In genomic region chr11:106778589-106779387, GRCm38 (mm10) we compare ENCODE assay signal across 8 mouse cellular contexts. TPM values are rescaled to one million over a fixed set of nuclear protein-coding genes. Genes with fewer than 3 reads are reported as not detected.
DNase-seq lines count a peak whose midpoint lies in the region; ATAC-seq and TF ChIP-seq lines count a peak whose summit lies in the region.

No protein-coding gene starts in this region.

- 1% methylated on average over 35 of the region's 39 CpGs for WGBS in embryonic facial prominence, embryonic 14.5 days
- 2% methylated on average over 39 of the region's 39 CpGs for WGBS in limb, embryonic 14.5 days
- WGBS in stomach, embryonic 15.5 days = 1% methylated on average over 39 of the region's 39 CpGs

- intact Hi-C loops in gastrocnemius, adult 2 months (cut with DNase I) = no loop called here

- H3K79me3 ChIP-seq in C2C12 (ENCODE audit: low read depth) = peaks cover 24% of the 10 kb centered on the region

- peak overlapping the region; percentile 57 for H3K4me2 ChIP-seq in embryonic facial prominence, embryonic 14.5 days (ENCODE audit: low read depth, low read length)
- peak overlapping the region; percentile 71 for H3K4me2 ChIP-seq in limb, embryonic 14.5 days (replicated peaks; ENCODE audit: low read depth, low read length, severe bottlenecking)
- peak overlapping the region; percentile 74 for H3K4me2 ChIP-seq in stomach, embryonic 15.5 days

- DNase-seq in gastrocnemius, adult 2 months = no peak
- no peak for DNase-seq in gastrocnemius, postnatal 10 days
- no peak for DNase-seq in embryonic facial prominence, embryonic 14.5 days (ENCODE audit: low spot score)
- no peak for DNase-seq in limb, embryonic 14.5 days (ENCODE audit: low spot score)
- DNase-seq in urinary bladder, postnatal 10 days (ENCODE audit: low spot score) = no peak
- no peak for DNase-seq in spleen, postnatal 4 days (ENCODE audit: low spot score in 2 of 2)

- peak overlapping the region; percentile 87 for H3ac ChIP-seq in C2C12 (ENCODE audit: control insufficient read depth, insufficient read length, low read depth)

- peak overlapping the region; percentile 90 for H3K4me3 ChIP-seq in gastrocnemius, adult 2 months
- H3K4me3 ChIP-seq in C2C12 (ENCODE audit: insufficient read depth, poor library complexity, severe bottlenecking) = peak overlapping the region; percentile 74
- peak overlapping the region; percentile 87 for H3K4me3 ChIP-seq in embryonic facial prominence, embryonic 14.5 days (ENCODE audit: low read depth, low read length)
- H3K4me3 ChIP-seq in limb, embryonic 14.5 days (replicated peaks; ENCODE audit: low read length) = peak overlapping the region; percentile 77
- H3K4me3 ChIP-seq in stomach, embryonic 15.5 days (replicated peaks) = peak overlapping the region; percentile 76

- no peak for TF ChIP-seq POLR2A in limb, embryonic 14.5 days (IDR thresholded peaks at IDR 0.05; ENCODE audit: borderline replicate concordance, extremely low read depth, insufficient read depth, insufficient read length)

- H3K4me1 ChIP-seq in embryonic facial prominence, embryonic 14.5 days (ENCODE audit: control insufficient read depth, insufficient read depth, low read length) = no peaks in the 10 kb centered on the region
- no peaks in the 10 kb centered on the region for H3K4me1 ChIP-seq in limb, embryonic 14.5 days (ENCODE audit: control insufficient read depth, insufficient read depth, low read length)
- peaks cover 10% of the 10 kb centered on the region; the same call in 1 of the 2 replicates for H3K4me1 ChIP-seq in stomach, embryonic 15.5 days

- no peaks in the 10 kb centered on the region for H3K9me3 ChIP-seq in embryonic facial prominence, embryonic 14.5 days (ENCODE audit: control insufficient read depth, low read length)
- H3K9me3 ChIP-seq in limb, embryonic 14.5 days (ENCODE audit: control insufficient read depth, low read length) = no peaks in the 10 kb centered on the region
- H3K9me3 ChIP-seq in stomach, embryonic 15.5 days = no peaks in the 10 kb centered on the region

- H3K27ac ChIP-seq in gastrocnemius, adult 2 months = peak overlapping the region; percentile 96
- peak overlapping the region; percentile 99 for H3K27ac ChIP-seq in embryonic facial prominence, embryonic 14.5 days (replicated peaks; ENCODE audit: low read depth, low read length)
- peak overlapping the region; percentile 97 for H3K27ac ChIP-seq in limb, embryonic 14.5 days (replicated peaks; ENCODE audit: low read depth, low read length)
- H3K27ac ChIP-seq in stomach, embryonic 15.5 days = peak overlapping the region; percentile 97

- H3K79me2 ChIP-seq in C2C12 (ENCODE audit: control insufficient read depth, insufficient read depth) = peaks cover 55% of the 10 kb centered on the region

- H3K9ac ChIP-seq in embryonic facial prominence, embryonic 14.5 days (ENCODE audit: low read depth, low read length) = peak overlapping the region; percentile 90
- peak overlapping the region; percentile 91 for H3K9ac ChIP-seq in limb, embryonic 14.5 days (ENCODE audit: low read depth, low read length, severe bottlenecking)
- H3K9ac ChIP-seq in stomach, embryonic 15.5 days = peak overlapping the region; percentile 86

- TF ChIP-seq CTCF in gastrocnemius, adult 2 months (IDR thresholded peaks at IDR 0.05) = no peak
- TF ChIP-seq CTCF in C2C12 (IDR thresholded peaks at IDR 0.05; ENCODE audit: control insufficient read depth, insufficient read depth, insufficient read length) = no peak

- peak; percentile 80 for ATAC-seq in embryonic facial prominence, embryonic 14.5 days (ENCODE audit: low read depth)
- ATAC-seq in limb, embryonic 14.5 days (ENCODE audit: low FRiP score, low read depth) = peak; percentile 76
- ATAC-seq in stomach, embryonic 15.5 days (ENCODE audit: insufficient read depth, low FRiP score, low read depth) = peak; percentile 78; the same call in 1 of the 2 replicates

- no peaks in the 10 kb centered on the region for H3K27me3 ChIP-seq in C2C12 (ENCODE audit: control insufficient read depth, insufficient read depth, insufficient read length)
- no peaks in the 10 kb centered on the region for H3K27me3 ChIP-seq in embryonic facial prominence, embryonic 14.5 days (replicated peaks; ENCODE audit: control insufficient read depth, insufficient read depth, low read length)
- no peaks in the 10 kb centered on the region for H3K27me3 ChIP-seq in limb, embryonic 14.5 days (ENCODE audit: control insufficient read depth, insufficient read depth, low read length)
- no peaks in the 10 kb centered on the region for H3K27me3 ChIP-seq in stomach, embryonic 15.5 days (replicated peaks)

- peaks cover 77% of the 10 kb centered on the region for H3K36me3 ChIP-seq in C2C12 (ENCODE audit: control insufficient read depth, insufficient read depth)
- peaks cover 70% of the 10 kb centered on the region for H3K36me3 ChIP-seq in embryonic facial prominence, embryonic 14.5 days (ENCODE audit: control insufficient read depth, insufficient read depth, low read length)
- H3K36me3 ChIP-seq in limb, embryonic 14.5 days (ENCODE audit: control insufficient read depth, insufficient read depth, low read length) = peaks cover 66% of the 10 kb centered on the region
- H3K36me3 ChIP-seq in stomach, embryonic 15.5 days = peaks cover 38% of the 10 kb centered on the region

TF ChIP-seq in C2C12, 6 proteins besides CTCF, POLR2A, EP300 and RAD21:
- TF ChIP-seq FOSL1 (IDR thresholded peaks at IDR 0.05; ENCODE audit: insufficient read depth, low read length, poor library complexity, severe bottlenecking) (no peak), MAX (IDR thresholded peaks at IDR 0.05) (peak; percentile 58)

RNA-seq across cellular contexts. Expression of gene Polg2, which starts 0.5 kb away (rescaled TPM):
- total RNA-seq in gastrocnemius, adult 2 months (2021) = 1 to 10 TPM; 2.4 to 3.3 TPM
- 1 to 10 TPM; 4.9 to 5.2 TPM for total RNA-seq in gastrocnemius, postnatal 10 days (2021)
- 6.9 TPM for polyA plus RNA-seq in C2C12 (2012; fragmentation: generic; extraction: Trizol)
- 9.8 and 10.2 TPM in 2 replicates for polyA plus RNA-seq in embryonic facial prominence, embryonic 14.5 days (2014; fragmentation: Nextera tagmentation; extraction: Ambion mirVana)
- polyA plus RNA-seq in limb, embryonic 14.5 days (2012; rRNA removed) = 13.6 and 13.7 TPM in 2 replicates
- polyA plus RNA-seq in limb, embryonic 14.5 days (2014; fragmentation: Nextera tagmentation; extraction: Ambion mirVana) = 12.7 and 13.7 TPM in 2 replicates
- 9.7 and 11.1 TPM in 2 replicates for polyA plus RNA-seq in stomach, embryonic 15.5 days (2015; fragmentation: Nextera tagmentation; extraction: Ambion mirVana)

RNA-seq across cellular contexts. Expression of gene Ddx5, which starts 10.2 kb away (rescaled TPM):
- 100 to 1,000 TPM; 261 to 265 TPM for total RNA-seq in gastrocnemius, adult 2 months (2021)
- total RNA-seq in gastrocnemius, postnatal 10 days (2021) = 100 to 1,000 TPM; 281 to 345 TPM
- polyA plus RNA-seq in C2C12 (2012; fragmentation: generic; extraction: Trizol) = 218 TPM
- polyA plus RNA-seq in embryonic facial prominence, embryonic 14.5 days (2014; fragmentation: Nextera tagmentation; extraction: Ambion mirVana) = 334 and 344 TPM in 2 replicates
- polyA plus RNA-seq in limb, embryonic 14.5 days (2012; rRNA removed) = 461 and 503 TPM in 2 replicates
- polyA plus RNA-seq in limb, embryonic 14.5 days (2014; fragmentation: Nextera tagmentation; extraction: Ambion mirVana) = 351 and 367 TPM in 2 replicates
- polyA plus RNA-seq in stomach, embryonic 15.5 days (2015; fragmentation: Nextera tagmentation; extraction: Ambion mirVana) = 295 and 312 TPM in 2 replicates

RNA-seq across cellular contexts. Expression of gene Cep95, which starts 10.3 kb away (rescaled TPM):
- 1 to 10 TPM; 3.7 to 5.6 TPM for total RNA-seq in gastrocnemius, adult 2 months (2021)
- total RNA-seq in gastrocnemius, postnatal 10 days (2021) = 1 to 10 TPM; 5.5 to 8.7 TPM
- polyA plus RNA-seq in C2C12 (2012; fragmentation: generic; extraction: Trizol) = 3.5 TPM
- 15.8 and 16.6 TPM in 2 replicates for polyA plus RNA-seq in embryonic facial prominence, embryonic 14.5 days (2014; fragmentation: Nextera tagmentation; extraction: Ambion mirVana)
- polyA plus RNA-seq in limb, embryonic 14.5 days (2012; rRNA removed) = 24.3 and 32.6 TPM in 2 replicates
- polyA plus RNA-seq in limb, embryonic 14.5 days (2014; fragmentation: Nextera tagmentation; extraction: Ambion mirVana) = 16.1 and 20.6 TPM in 2 replicates
- polyA plus RNA-seq in stomach, embryonic 15.5 days (2015; fragmentation: Nextera tagmentation; extraction: Ambion mirVana) = 17.7 and 19.9 TPM in 2 replicates

RNA-seq across cellular contexts. Expression of gene Milr1, which starts 27.8 kb away (rescaled TPM):
- not detected for total RNA-seq in gastrocnemius, adult 2 months (2021)
- total RNA-seq in gastrocnemius, postnatal 10 days (2021) = 1 to 10 TPM; 1.0 to 1.2 TPM
- 19.9 TPM for polyA plus RNA-seq in C2C12 (2012; fragmentation: generic; extraction: Trizol)
- polyA plus RNA-seq in embryonic facial prominence, embryonic 14.5 days (2014; fragmentation: Nextera tagmentation; extraction: Ambion mirVana) = 1.4 and 2.0 TPM in 2 replicates
- 0.86 and 1.9 TPM in 2 replicates for polyA plus RNA-seq in limb, embryonic 14.5 days (2012; rRNA removed)
- 2.1 and 3.1 TPM in 2 replicates for polyA plus RNA-seq in limb, embryonic 14.5 days (2014; fragmentation: Nextera tagmentation; extraction: Ambion mirVana)
- polyA plus RNA-seq in stomach, embryonic 15.5 days (2015; fragmentation: Nextera tagmentation; extraction: Ambion mirVana) = 2.5 and 2.7 TPM in 2 replicates

RNA-seq across cellular contexts. Expression of gene Pecam1, which starts 28.4 kb away (rescaled TPM):
- total RNA-seq in gastrocnemius, adult 2 months (2021) = 10 to 100 TPM; 37.1 to 43.8 TPM
- 100 to 1,000 TPM; 104 to 118 TPM for total RNA-seq in gastrocnemius, postnatal 10 days (2021)
- 0.15 TPM for polyA plus RNA-seq in C2C12 (2012; fragmentation: generic; extraction: Trizol)
- 46.8 and 48.9 TPM in 2 replicates for polyA plus RNA-seq in embryonic facial prominence, embryonic 14.5 days (2014; fragmentation: Nextera tagmentation; extraction: Ambion mirVana)
- 39.0 and 44.2 TPM in 2 replicates for polyA plus RNA-seq in limb, embryonic 14.5 days (2012; rRNA removed)
- 39.0 and 40.5 TPM in 2 replicates for polyA plus RNA-seq in limb, embryonic 14.5 days (2014; fragmentation: Nextera tagmentation; extraction: Ambion mirVana)
- polyA plus RNA-seq in stomach, embryonic 15.5 days (2015; fragmentation: Nextera tagmentation; extraction: Ambion mirVana) = 44.6 and 48.5 TPM in 2 replicates
